Mouse (Mus musculus): Measurements from ENCODE around the gene Pkd1. TPM values are rescaled to one million over a fixed set of nuclear protein-coding genes. Genes with fewer than 3 reads are reported as not detected.

The Pkd1 gene
- polyA plus RNA-seq, 1 experiment from 2014 or later: 20.5 TPM

DNA sequence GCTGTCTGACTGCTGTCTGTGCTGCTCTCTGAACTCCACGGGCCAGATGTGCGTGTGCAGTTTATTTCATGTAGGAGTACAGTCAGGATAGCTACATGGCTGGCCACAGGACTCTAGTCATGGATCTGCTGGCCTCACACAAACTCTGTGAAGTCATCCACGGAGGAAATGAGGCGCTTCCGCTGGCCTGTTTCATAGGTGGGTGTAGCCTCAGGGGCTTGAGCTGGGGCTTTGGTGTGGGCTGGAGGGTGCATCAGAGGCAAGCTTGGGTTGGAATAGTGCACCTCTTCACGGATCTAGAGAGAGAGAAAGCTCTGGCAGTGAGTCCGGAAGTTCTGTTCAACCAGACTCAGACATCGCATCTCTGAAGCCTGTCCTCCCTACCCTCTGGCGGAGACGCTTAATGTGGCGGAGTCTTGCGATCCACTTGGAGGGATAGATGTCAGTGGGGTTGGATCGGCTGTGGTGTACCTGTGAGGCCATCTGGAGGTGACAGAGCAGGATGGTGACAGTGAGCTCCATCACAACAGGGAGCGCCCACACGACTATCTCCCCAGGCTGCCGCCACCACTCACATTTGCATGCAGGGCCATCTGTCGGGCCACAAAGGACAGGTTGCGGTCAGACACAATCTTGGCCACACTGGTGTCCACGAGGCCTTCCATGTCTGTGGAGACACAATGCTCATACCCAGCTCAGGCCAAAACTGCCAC lies 47.0 kb downstream of the Pkd1 start:
- Histone ChIP-seq H3K27ac (no peak overlapping the region), H3K9me3 (replicated peaks) (no peaks in the 10 kb centered on the region), H3K4me1 (no peaks in the 10 kb centered on the region), H3K9ac (no peak overlapping the region), H3K4me3 (no peak overlapping the region), H3K4me2 (replicated peaks) (no peak overlapping the region), H3K27me3 (no peaks in the 10 kb centered on the region), H3K36me3 (peaks cover 98% of the 10 kb centered on the region)
- 89% methylated on average over 19 of the region's 19 CpGs for WGBS
- ATAC-seq (ENCODE audit: low FRiP score): no peak

DNA sequence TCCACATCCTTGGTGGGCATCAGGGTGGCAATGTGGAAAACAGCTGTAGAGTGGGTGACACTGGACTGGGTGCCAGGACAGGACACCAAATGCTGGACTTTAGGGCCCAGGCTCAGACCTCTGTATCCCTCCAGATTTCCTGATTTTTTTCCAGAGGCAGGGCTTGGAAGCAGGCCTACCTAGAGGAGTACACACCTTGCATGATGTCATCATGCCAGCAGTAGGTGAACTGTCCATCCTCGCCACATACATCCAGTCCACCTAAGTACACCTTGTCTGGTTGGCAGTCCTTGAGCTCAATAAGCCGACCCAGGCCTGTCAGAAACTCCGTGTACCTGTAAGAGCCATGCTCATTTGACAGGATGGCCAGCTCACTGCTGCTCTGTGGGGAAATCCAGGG lies 48.4 kb downstream of the Pkd1 start:
- 95% methylated on average over 3 of the region's 3 CpGs for WGBS
- ATAC-seq (ENCODE audit: low FRiP score): no peak
- Histone ChIP-seq H3K36me3 (peaks cover 99% of the 10 kb centered on the region), H3K27me3 (no peaks in the 10 kb centered on the region), H3K4me2 (replicated peaks) (no peak overlapping the region), H3K4me1 (no peaks in the 10 kb centered on the region), H3K9ac (no peak overlapping the region), H3K9me3 (replicated peaks) (no peaks in the 10 kb centered on the region), H3K27ac (no peak overlapping the region), H3K4me3 (no peak overlapping the region)

DNA sequence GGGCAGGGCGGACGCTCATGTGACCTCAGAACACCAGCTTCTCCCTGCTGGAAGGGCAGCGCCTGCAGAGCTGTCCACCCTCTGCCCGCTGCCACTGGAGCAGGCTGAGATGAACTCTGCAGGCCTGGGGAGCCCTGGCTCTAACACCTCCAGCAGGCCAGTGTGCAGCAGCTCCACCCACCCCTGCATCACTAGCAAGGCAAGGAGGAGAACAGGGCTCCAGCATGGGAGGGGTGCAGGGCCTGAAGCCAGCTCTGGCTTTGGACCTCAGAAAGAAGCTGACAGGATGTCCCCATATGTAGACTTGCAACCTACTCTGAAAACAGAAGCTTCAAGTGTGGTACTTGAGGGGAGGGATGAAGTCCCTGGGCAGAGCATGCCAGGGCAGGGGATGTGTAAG lies 50.9 kb downstream of the Pkd1 start:
- Histone ChIP-seq H3K9ac (no peak overlapping the region), H3K36me3 (peaks cover 99% of the 10 kb centered on the region), H3K27me3 (no peaks in the 10 kb centered on the region), H3K9me3 (replicated peaks) (no peaks in the 10 kb centered on the region), H3K4me1 (no peaks in the 10 kb centered on the region), H3K4me2 (replicated peaks) (no peak overlapping the region), H3K4me3 (no peak overlapping the region), H3K27ac (no peak overlapping the region)
- 91% methylated on average over 4 of the region's 4 CpGs for WGBS
- no peak for ATAC-seq (ENCODE audit: low FRiP score)

DNA sequence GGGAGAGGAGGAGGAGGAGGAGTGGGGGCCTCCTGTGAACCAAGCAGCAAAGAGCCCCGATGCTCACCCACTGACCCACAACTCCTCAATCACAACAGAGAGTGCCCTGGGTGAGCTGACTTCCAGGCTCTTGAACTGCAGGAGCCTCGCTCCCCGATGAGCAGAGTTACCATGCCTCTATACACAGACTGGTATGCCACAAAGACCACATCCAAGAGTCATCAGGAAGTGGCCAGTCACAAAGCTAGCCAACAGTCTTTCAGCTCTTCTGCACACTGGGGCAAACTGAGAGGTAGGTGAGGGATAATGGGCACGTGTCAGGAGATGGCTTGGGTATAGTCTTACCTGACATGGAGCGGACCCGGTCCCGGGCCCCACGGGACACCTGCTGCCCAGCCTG lies 54.3 kb downstream of the Pkd1 start:
- Histone ChIP-seq H3K36me3 (peaks cover 99% of the 10 kb centered on the region), H3K4me2 (replicated peaks) (no peak overlapping the region), H3K4me3 (no peak overlapping the region), H3K9me3 (replicated peaks) (no peaks in the 10 kb centered on the region), H3K9ac (no peak overlapping the region), H3K27ac (no peak overlapping the region), H3K4me1 (no peaks in the 10 kb centered on the region), H3K27me3 (no peaks in the 10 kb centered on the region)
- no peak for ATAC-seq (ENCODE audit: low FRiP score)
- 91% methylated on average over 8 of the region's 8 CpGs for WGBS

DNA sequence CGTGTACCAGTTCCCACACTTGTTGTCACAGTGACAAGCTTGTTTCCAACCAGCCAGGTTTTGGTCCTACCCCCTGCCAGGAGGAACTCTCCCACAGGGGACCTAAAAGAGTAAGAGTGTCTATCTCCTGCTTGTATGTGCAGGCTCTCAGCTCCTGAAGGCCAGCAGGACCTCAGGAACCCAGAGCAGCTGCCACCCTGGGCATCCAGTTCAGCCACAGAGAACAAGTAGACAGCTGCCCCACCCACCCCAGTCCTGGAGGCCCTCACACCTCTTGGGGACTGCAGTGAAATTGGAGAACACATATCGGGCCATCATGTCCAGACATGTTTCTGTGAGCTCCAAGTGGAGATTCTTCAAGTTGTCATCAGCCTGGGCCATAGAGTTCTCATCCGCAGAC lies 54.9 kb downstream of the Pkd1 start:
- Histone ChIP-seq H3K4me3 (no peak overlapping the region), H3K4me1 (no peaks in the 10 kb centered on the region), H3K4me2 (replicated peaks) (no peak overlapping the region), H3K36me3 (peaks cover 97% of the 10 kb centered on the region), H3K27ac (no peak overlapping the region), H3K27me3 (no peaks in the 10 kb centered on the region), H3K9me3 (replicated peaks) (no peaks in the 10 kb centered on the region), H3K9ac (no peak overlapping the region)
- ATAC-seq (ENCODE audit: low FRiP score): no peak
- 92% methylated on average over 3 of the region's 3 CpGs for WGBS

DNA sequence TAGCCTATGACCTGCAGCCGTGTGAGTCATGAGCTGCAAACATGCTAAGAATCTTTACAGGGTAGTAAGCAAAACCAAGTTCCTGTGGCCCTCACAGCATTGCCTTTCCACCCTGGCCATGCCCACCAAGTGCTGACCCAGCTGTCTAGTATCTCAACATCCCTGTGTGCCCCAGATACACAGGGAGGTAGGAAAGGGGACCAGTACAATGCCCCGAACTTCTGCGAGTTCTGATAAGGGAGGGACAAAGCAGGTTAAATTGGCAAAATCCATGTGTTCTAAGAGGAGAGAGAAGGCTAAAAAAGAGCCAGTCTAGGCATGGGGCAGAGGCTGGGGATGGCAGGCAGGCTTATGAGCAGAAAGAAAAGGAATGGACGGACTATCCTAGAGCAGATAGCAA lies 58.7 kb downstream of the Pkd1 start:
- H3K4me3 ChIP-seq: no peak overlapping the region
- H3K9ac ChIP-seq: no peak overlapping the region
- 93% methylated on average over 4 of the region's 4 CpGs for WGBS
- H3K4me2 ChIP-seq (replicated peaks): no peak overlapping the region
- H3K27me3 ChIP-seq: no peaks in the 10 kb centered on the region
- no peak for ATAC-seq (ENCODE audit: low FRiP score)
- no peaks in the 10 kb centered on the region for H3K4me1 ChIP-seq
- H3K9me3 ChIP-seq (replicated peaks): no peaks in the 10 kb centered on the region
- H3K27ac ChIP-seq: no peak overlapping the region
- H3K36me3 ChIP-seq: peaks cover 79% of the 10 kb centered on the region

DNA sequence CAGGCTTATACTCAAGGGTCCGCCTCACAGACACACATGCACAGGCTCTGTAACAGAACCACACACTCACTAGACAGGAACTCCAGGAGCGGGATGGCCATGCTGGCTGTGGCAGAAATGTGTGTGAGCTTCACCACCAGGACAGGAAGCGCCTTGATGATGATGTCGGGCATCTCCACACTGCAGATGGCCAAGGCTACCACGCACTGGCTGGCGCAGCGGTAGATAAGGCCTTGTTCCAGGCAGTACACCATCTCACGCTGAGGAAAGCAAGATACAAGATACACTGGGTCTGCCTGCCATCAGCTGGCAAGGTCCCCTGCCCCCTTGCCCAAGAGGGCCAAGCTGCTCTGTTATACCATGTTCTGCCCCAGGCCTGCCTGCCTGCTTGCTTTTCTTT lies 59.2 kb downstream of the Pkd1 start:
- Histone ChIP-seq H3K27ac (no peak overlapping the region), H3K27me3 (no peaks in the 10 kb centered on the region), H3K36me3 (peaks cover 79% of the 10 kb centered on the region), H3K4me3 (no peak overlapping the region), H3K9ac (no peak overlapping the region), H3K4me1 (no peaks in the 10 kb centered on the region), H3K4me2 (replicated peaks) (no peak overlapping the region), H3K9me3 (replicated peaks) (no peaks in the 10 kb centered on the region)
- 96% methylated on average over 8 of the region's 8 CpGs for WGBS
- no peak for ATAC-seq (ENCODE audit: low FRiP score)

DNA sequence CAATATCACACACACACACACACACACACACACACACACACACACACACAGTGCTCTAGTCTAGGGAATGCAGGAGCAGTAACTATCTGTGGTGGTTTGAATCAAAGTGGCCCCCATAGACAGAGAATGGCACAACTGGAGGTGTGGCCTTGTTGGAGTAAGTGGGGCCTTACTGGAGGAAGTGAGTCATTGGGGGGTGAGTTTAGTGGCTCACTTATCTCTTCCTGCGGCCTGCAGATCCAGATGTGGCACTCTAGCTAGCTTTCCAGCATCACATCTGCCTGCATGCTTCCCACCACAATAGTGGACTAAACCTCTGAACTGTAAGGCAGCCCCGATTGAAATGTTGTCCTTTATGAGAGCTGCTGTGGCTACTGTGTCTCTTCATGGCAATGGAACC lies 61.1 kb downstream of the Pkd1 start:
- H3K36me3 ChIP-seq: peaks cover 79% of the 10 kb centered on the region
- H3K4me3 ChIP-seq: no peak overlapping the region
- H3K4me1 ChIP-seq: no peaks in the 10 kb centered on the region
- 87% methylated on average over 2 of the region's 2 CpGs for WGBS
- no peak for ATAC-seq (ENCODE audit: low FRiP score)
- no peak overlapping the region for H3K4me2 ChIP-seq (replicated peaks)
- H3K9me3 ChIP-seq (replicated peaks): no peaks in the 10 kb centered on the region
- H3K9ac ChIP-seq: no peak overlapping the region
- no peak overlapping the region for H3K27ac ChIP-seq
- no peaks in the 10 kb centered on the region for H3K27me3 ChIP-seq

DNA sequence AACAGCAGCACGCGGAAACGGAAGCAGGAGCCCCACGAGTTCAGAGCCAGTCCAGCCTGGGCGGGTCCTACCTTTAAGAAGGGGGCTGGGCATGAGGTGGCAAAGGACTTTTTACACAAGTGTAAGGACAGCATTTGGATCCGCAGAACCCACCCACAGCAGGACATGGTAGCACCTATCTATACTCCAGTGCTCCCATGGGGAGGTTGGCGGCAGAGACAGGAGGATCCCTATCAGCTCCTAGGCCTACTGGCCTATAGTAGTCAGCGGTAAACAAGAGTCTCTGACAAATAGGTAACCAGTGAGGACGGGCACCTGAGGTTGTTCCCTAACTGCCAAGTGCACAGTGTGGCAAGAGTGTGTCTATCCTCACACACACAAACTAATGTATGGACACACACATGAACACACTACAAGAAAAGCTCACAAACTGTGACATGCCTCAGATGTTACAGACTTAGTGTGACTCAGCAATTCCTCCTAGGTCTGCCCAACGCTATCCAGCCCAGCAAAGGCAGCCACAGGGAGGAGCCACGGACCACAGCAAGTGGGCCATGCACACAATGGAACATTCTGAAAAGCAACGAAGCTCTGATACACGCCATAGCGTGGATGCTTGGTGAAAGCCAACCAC lies 68.0 kb downstream of the Pkd1 start:
- no peaks in the 10 kb centered on the region for H3K27me3 ChIP-seq
- no peaks in the 10 kb centered on the region for H3K4me1 ChIP-seq
- H3K4me2 ChIP-seq (replicated peaks): no peak overlapping the region
- H3K9me3 ChIP-seq (replicated peaks): no peaks in the 10 kb centered on the region
- WGBS: 88% methylated on average over 14 of the region's 14 CpGs
- H3K4me3 ChIP-seq: no peak overlapping the region
- no peak overlapping the region for H3K27ac ChIP-seq
- peaks cover 92% of the 10 kb centered on the region for H3K36me3 ChIP-seq
- no peak overlapping the region for H3K9ac ChIP-seq
- no peak for ATAC-seq (ENCODE audit: low FRiP score)

DNA sequence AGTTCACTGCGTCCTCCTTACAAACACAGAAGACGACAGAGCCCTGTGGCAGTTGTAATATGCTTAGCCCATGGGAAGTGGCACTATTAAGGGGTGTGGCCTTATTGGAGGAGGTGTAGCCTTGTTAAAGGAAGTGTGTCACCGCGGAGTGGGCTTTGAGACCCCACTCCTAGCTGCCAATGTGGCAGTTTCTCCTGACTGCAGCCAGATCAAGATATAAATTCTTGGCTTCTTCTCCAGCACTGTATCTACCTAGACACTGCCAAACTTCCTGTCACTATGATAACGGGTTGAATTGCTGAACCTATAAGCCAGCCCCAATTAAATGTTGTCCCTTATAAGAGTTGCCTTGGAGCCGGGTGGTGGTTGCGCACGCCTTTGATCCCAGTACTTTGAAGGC lies 75.8 kb downstream of the Pkd1 start:
- Histone ChIP-seq H3K9ac (no peak overlapping the region), H3K4me3 (no peak overlapping the region), H3K9me3 (replicated peaks) (no peaks in the 10 kb centered on the region), H3K4me1 (no peaks in the 10 kb centered on the region), H3K36me3 (peaks cover 96% of the 10 kb centered on the region), H3K27me3 (no peaks in the 10 kb centered on the region), H3K4me2 (replicated peaks) (no peak overlapping the region), H3K27ac (no peak overlapping the region)
- 95% methylated on average over 8 of the region's 8 CpGs for WGBS
- ATAC-seq (ENCODE audit: low FRiP score): no peak

DNA sequence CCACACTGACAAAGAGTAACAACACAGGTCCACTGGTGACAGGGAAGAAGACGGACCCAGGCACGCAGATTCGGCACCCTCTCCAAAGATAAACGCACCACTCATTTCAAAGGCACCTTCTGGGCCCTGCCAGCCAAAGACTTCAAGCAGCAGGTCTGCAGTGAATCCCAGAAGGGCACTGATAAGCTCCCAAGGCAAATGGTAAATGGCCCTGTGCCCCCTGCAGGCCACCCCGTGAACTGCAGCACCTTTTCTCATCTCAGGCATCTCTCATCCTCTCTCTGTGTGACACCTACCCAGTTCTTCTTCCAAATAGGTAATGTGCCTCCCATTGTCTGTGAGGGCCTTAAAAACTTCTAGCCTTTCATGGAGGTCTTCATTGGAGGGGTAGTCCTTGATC lies 79.0 kb downstream of the Pkd1 start:
- H3K36me3 ChIP-seq: peaks cover 67% of the 10 kb centered on the region
- H3K4me2 ChIP-seq (replicated peaks): no peak overlapping the region
- WGBS: 57% methylated on average over 5 of the region's 5 CpGs
- ATAC-seq (ENCODE audit: low FRiP score): no peak
- no peak overlapping the region for H3K27ac ChIP-seq
- H3K9me3 ChIP-seq (replicated peaks): no peaks in the 10 kb centered on the region
- no peak overlapping the region for H3K4me3 ChIP-seq
- peaks cover 15% of the 10 kb centered on the region for H3K4me1 ChIP-seq
- H3K9ac ChIP-seq: no peak overlapping the region
- H3K27me3 ChIP-seq: no peaks in the 10 kb centered on the region

DNA sequence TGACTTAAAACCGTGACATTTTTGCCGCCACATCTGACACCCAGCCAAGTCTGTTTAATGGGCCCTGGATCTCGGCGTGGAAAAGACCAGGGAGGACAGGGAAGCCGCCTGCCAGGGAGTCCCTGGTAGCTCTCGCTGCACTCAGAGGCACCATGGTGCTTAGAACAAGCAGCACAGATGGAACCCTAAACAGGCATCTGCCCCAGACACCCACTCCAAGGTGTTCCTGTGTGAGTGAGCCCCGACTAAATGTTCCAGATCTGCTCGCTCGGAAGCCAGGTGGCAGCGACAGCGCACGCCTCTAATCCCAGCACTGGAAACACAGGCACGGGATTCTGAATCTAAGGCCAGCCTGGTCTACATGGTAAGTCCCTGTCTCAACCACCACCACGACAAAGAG lies 80.4 kb downstream of the Pkd1 start:
- WGBS: 91% methylated on average over 14 of the region's 14 CpGs

DNA sequence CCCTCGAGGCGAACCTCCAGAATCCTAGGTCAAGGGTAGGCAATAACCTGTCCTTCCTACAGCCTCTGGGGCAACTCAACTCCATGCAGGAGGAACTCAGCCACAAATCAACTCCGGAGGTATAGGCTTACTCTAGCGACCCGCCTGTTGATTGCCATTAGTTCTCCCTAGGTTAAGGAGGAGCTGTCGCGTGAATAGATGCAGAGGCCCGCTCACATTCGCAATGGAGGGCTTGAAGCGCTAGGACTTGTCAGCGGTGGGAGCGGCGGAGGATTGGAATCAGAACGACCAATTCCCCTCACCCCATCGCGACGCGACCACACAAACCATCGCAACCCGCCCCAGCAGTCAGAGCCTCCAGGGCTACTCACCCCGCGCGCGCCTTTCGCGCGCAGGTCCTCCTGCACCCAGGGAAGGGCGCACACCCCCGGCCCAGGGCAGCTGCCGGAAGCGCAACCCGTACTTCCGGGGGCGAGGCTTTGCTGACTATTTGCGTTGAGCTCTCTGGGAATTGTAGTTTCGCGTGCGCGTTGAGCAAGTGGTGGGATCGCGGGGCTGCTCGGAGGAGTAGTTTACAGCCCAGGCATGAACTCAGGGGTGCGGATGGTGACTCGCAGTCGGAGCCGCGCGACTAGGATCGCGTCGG lies 82.7 kb downstream of the Pkd1 start, which contains the start of the genes Tsc2 and Nthl1:
Gene Tsc2 (minus strand): TSS at position 464 of the 646 bp plus-strand sequence.
Gene Nthl1 (plus strand): TSS at position 514 of the 646 bp plus-strand sequence.
- Histone ChIP-seq H3K9ac (peak within 1 kb of the TSS; percentile 79), H3K4me3 (peak within 1 kb of the TSS; percentile 73), H3K4me2 (replicated peaks) (peak within 1 kb of the TSS; percentile 91), H3K36me3 (peaks cover 32% of the 10 kb centered on the region), H3K4me1 (peaks cover 15% of the 10 kb centered on the region), H3K9me3 (replicated peaks) (no peaks in the 10 kb centered on the region), H3K27ac (peak within 1 kb of the TSS; percentile 79), H3K27me3 (no peaks in the 10 kb centered on the region)
- 1% methylated on average over 51 of the region's 51 CpGs for WGBS
- peak; percentile 86 for ATAC-seq (ENCODE audit: low FRiP score)

More for the DNA sequence above, 80.4 kb downstream of the Pkd1 start:
- Histone ChIP-seq H3K4me2 (replicated peaks) (no peak overlapping the region), H3K9ac (no peak overlapping the region), H3K27ac (no peak overlapping the region), H3K27me3 (no peaks in the 10 kb centered on the region), H3K4me1 (peaks cover 15% of the 10 kb centered on the region), H3K4me3 (no peak overlapping the region), H3K36me3 (peaks cover 53% of the 10 kb centered on the region), H3K9me3 (replicated peaks) (no peaks in the 10 kb centered on the region)
- no peak for ATAC-seq (ENCODE audit: low FRiP score)

Measured in hindbrain, embryonic 12.5 days (tissue).